Mouse (Mus musculus) left cerebral cortex, adult 18-20 months (tissue): ENCODE measurements around the gene Gadd45b. TPM values are rescaled to one million over a fixed set of nuclear protein-coding genes. Genes with fewer than 3 reads are reported as not detected.
A peak's percentile ranks its signal among the peaks of the same experiment; 100 is the strongest.

Experiments used
- DNase-seq, 2 experiments: peaks; one replicate each; pipeline ENCODE4 v3.0.0; 2021 to 2022; ENCODE audit warnings: low spot score in 2 of 2, mixed read lengths in 1 of 2
- total RNA-seq, 2 experiments: library from RNA; stranded (reverse); gene quantifications; 2 replicates each; pipeline ENCODE4 v1.2.3; 2021

Gadd45b gene
- total RNA-seq, 2 experiments from 2014 or later: 25.1 to 38.3 TPM

GRCm38 (mm10) chr10:80934136-80934985 lies 4.5 kb downstream of the Gadd45b start:
- no peak for DNase-seq

- DNase-seq: no peak
Observed at GRCm38 (mm10) chr10:80935241-80935640, 5.4 kb downstream of the Gadd45b start.

GRCm38 (mm10) chr10:80935698-80936097 lies 5.8 kb downstream of the Gadd45b start:
- no peak for DNase-seq

GRCm38 (mm10) chr10:80936135-80936809 lies 6.4 kb downstream of the Gadd45b start:
- DNase-seq: no peak

GRCm38 (mm10) chr10:80936810-80937164 lies 6.9 kb downstream of the Gadd45b start:
- no peak for DNase-seq

- DNase-seq: no peak
Observed at GRCm38 (mm10) chr10:80937646-80938045, 7.8 kb downstream of the Gadd45b start.

GRCm38 (mm10) chr10:80938831-80939550 lies 9.1 kb downstream of the Gadd45b start:
- peak in 1 of 2 experiments; percentile 11 for DNase-seq

GRCm38 (mm10) chr10:80939671-80940070 lies 9.8 kb downstream of the Gadd45b start:
- peak; percentile 78 to 82 for DNase-seq

- no peak for DNase-seq
Observed at GRCm38 (mm10) chr10:80940320-80940987, 10.6 kb downstream of the Gadd45b start.

GRCm38 (mm10) chr10:80940988-80941347 lies 11.1 kb downstream of the Gadd45b start:
- no peak for DNase-seq

- DNase-seq: no peak
Observed at GRCm38 (mm10) chr10:80942919-80943318, 13.0 kb downstream of the Gadd45b start.

GRCm38 (mm10) chr10:80943701-80944100 lies 13.8 kb downstream of the Gadd45b start:
- no peak for DNase-seq

- DNase-seq: no peak
Observed at GRCm38 (mm10) chr10:80944231-80944630, 14.4 kb downstream of the Gadd45b start.

GRCm38 (mm10) chr10:80946684-80947437 lies 17.0 kb downstream of the Gadd45b start:
- no peak for DNase-seq

GRCm38 (mm10) chr10:80947802-80948201 lies 17.9 kb downstream of the Gadd45b start:
- no peak for DNase-seq

- no peak for DNase-seq
Observed at GRCm38 (mm10) chr10:80948570-80948969, 18.7 kb downstream of the Gadd45b start.

- no peak for DNase-seq
Observed at GRCm38 (mm10) chr10:80949081-80949480, 19.2 kb downstream of the Gadd45b start.

- no peak for DNase-seq
Observed at GRCm38 (mm10) chr10:80950314-80950713, 20.4 kb downstream of the Gadd45b start.

- no peak for DNase-seq
Observed at GRCm38 (mm10) chr10:80951761-80952390, 22.0 kb downstream of the Gadd45b start.

- DNase-seq: no peak
Observed at GRCm38 (mm10) chr10:80952449-80952848, 22.6 kb downstream of the Gadd45b start.
